8 mouse cellular contexts compared by ENCODE assay signal in the genomic region with DNA sequence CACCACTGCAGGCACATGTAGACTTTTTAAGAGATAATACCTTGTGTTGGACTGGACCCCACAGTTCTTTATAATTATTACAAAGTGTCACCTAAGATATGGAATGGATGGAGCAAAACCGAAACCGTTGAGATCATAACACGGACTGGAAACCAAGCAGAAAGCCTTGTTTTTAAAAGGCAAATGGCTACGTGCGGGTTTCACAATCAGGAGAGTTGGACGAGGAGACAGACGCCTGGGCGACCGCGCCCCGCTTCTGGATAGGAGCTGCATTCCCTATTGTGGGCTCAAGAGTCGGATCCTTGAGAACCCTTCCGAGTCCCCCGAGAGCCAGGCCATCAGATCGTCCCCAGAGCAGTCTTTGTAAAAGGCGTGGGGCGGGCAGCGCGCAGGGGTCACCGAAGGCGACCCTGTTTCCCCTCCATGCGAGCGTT. TPM values are rescaled to one million over a fixed set of nuclear protein-coding genes. Genes with fewer than 3 reads are reported as not detected.
DNase-seq lines count a peak whose midpoint lies in the region; ATAC-seq and TF ChIP-seq lines count a peak whose summit lies in the region.

No protein-coding gene starts in this region.

- peak overlapping the region; percentile 93 for H3K27ac ChIP-seq in kidney, embryonic 15.5 days
- peak overlapping the region; percentile 80 for H3K27ac ChIP-seq in forebrain, embryonic 11.5 days (ENCODE audit: low read depth, low read length)
- H3K27ac ChIP-seq in liver, embryonic 14.5 days = peak overlapping the region; percentile 76
- peak overlapping the region; percentile 92 for H3K27ac ChIP-seq in stomach, embryonic 16.5 days (ENCODE audit: low read length)

- ATAC-seq in kidney, embryonic 15.5 days (replicated peaks; ENCODE audit: low FRiP score) = peak; percentile 68
- ATAC-seq in forebrain, embryonic 11.5 days (replicated peaks; ENCODE audit: low FRiP score) = no peak
- peak; percentile 55 for ATAC-seq in liver, embryonic 14.5 days (ENCODE audit: insufficient read depth)
- peak; percentile 37 for ATAC-seq in stomach, embryonic 16.5 days (ENCODE audit: insufficient read depth, low FRiP score)

- peak overlapping the region; percentile 90 for H3K9ac ChIP-seq in kidney, embryonic 15.5 days
- H3K9ac ChIP-seq in forebrain, embryonic 11.5 days (ENCODE audit: low read length) = peak overlapping the region; percentile 95
- H3K9ac ChIP-seq in liver, embryonic 14.5 days (replicated peaks) = peak overlapping the region; percentile 94
- peak overlapping the region; percentile 92 for H3K9ac ChIP-seq in stomach, embryonic 16.5 days (ENCODE audit: low read length)

- no peak for DNase-seq in kidney, postnatal 14 days
- peak; percentile 67 for DNase-seq in NIH3T3 (ENCODE audit: low read depth)
- no peak for DNase-seq in forebrain, embryonic 11.5 days (ENCODE audit: low spot score)
- DNase-seq in liver, embryonic 14.5 days (ENCODE audit: low read depth in 3 of 3, low spot score in 3 of 3) = no peak
- DNase-seq in right cerebral cortex, postnatal 4 days = no peak
- no peak for DNase-seq in ovary, postnatal 10 days (ENCODE audit: low spot score)

- no peak for TF ChIP-seq EP300 in liver, embryonic 14.5 days (IDR thresholded peaks at IDR 0.05; ENCODE audit: low read depth)

- no peaks in the 10 kb centered on the region for H3K27me3 ChIP-seq in kidney, embryonic 15.5 days
- H3K27me3 ChIP-seq in forebrain, embryonic 11.5 days (ENCODE audit: control insufficient read depth, insufficient read depth, low read length) = no peaks in the 10 kb centered on the region
- H3K27me3 ChIP-seq in liver, embryonic 14.5 days (ENCODE audit: control insufficient read depth, insufficient read depth, low read length) = no peaks in the 10 kb centered on the region
- H3K27me3 ChIP-seq in stomach, embryonic 16.5 days (ENCODE audit: control insufficient read depth, insufficient read depth, low read length) = no peaks in the 10 kb centered on the region

- whole genome bisulfite sequencing in kidney, embryonic 15.5 days = under 1% methylated on average over 23 of the region's 23 CpGs
- WGBS in forebrain, embryonic 11.5 days = under 1% methylated on average over 23 of the region's 23 CpGs
- WGBS in liver, embryonic 14.5 days (ENCODE audit: insufficient replicate concordance) = under 1% methylated on average over 23 of the region's 23 CpGs
- WGBS in stomach, embryonic 16.5 days = under 1% methylated on average over 23 of the region's 23 CpGs

- peak overlapping the region; percentile 94 for H3K4me3 ChIP-seq in kidney, embryonic 15.5 days (replicated peaks)
- peak overlapping the region; percentile 89 for H3K4me3 ChIP-seq in forebrain, embryonic 11.5 days (ENCODE audit: low read depth, low read length)
- peak overlapping the region; percentile 91 to 94 for H3K4me3 ChIP-seq in liver, embryonic 14.5 days (ENCODE audit: insufficient read depth in 1 of 2, low read depth in 2 of 2, low read length in 2 of 2)
- H3K4me3 ChIP-seq in stomach, embryonic 16.5 days (replicated peaks; ENCODE audit: low read length) = peak overlapping the region; percentile 85

- no peaks in the 10 kb centered on the region for H3K9me3 ChIP-seq in kidney, embryonic 15.5 days (replicated peaks)
- no peaks in the 10 kb centered on the region for H3K9me3 ChIP-seq in forebrain, embryonic 11.5 days (ENCODE audit: control insufficient read depth, low read length)
- no peaks in the 10 kb centered on the region for H3K9me3 ChIP-seq in liver, embryonic 14.5 days (ENCODE audit: control insufficient read depth, low read length)
- no peaks in the 10 kb centered on the region for H3K9me3 ChIP-seq in stomach, embryonic 16.5 days (replicated peaks; ENCODE audit: control insufficient read depth, low read length)

- H3K4me1 ChIP-seq in kidney, embryonic 15.5 days = peaks cover 16% of the 10 kb centered on the region
- H3K4me1 ChIP-seq in forebrain, embryonic 11.5 days (replicated peaks; ENCODE audit: control insufficient read depth, insufficient read depth, low read length) = peaks cover 2% of the 10 kb centered on the region; the same call in 1 of the 2 replicates
- peaks cover 25 to 36% of the 10 kb centered on the region in 2 experiments for H3K4me1 ChIP-seq in liver, embryonic 14.5 days (replicated peaks; ENCODE audit: control insufficient read depth in 2 of 2, insufficient read depth in 2 of 2, low read length in 1 of 2)
- peaks cover 10% of the 10 kb centered on the region; the same call in 1 of the 2 replicates for H3K4me1 ChIP-seq in stomach, embryonic 16.5 days (ENCODE audit: control insufficient read depth, insufficient read depth, low read length)

- no peak for TF ChIP-seq CTCF in liver, embryonic 14.5 days (IDR thresholded peaks at IDR 0.05; ENCODE audit: low read depth)

- peak overlapping the region; percentile 69 for H3K4me2 ChIP-seq in kidney, embryonic 15.5 days
- H3K4me2 ChIP-seq in forebrain, embryonic 11.5 days (ENCODE audit: low read depth, low read length, severe bottlenecking) = peak overlapping the region; percentile 66
- peak overlapping the region; percentile 95 for H3K4me2 ChIP-seq in liver, embryonic 14.5 days (ENCODE audit: low read depth)
- H3K4me2 ChIP-seq in stomach, embryonic 16.5 days (ENCODE audit: low read depth, low read length) = peak overlapping the region; percentile 72

- H3K36me3 ChIP-seq in kidney, embryonic 15.5 days = peaks cover 14% of the 10 kb centered on the region
- no peaks in the 10 kb centered on the region for H3K36me3 ChIP-seq in forebrain, embryonic 11.5 days (ENCODE audit: control insufficient read depth, insufficient read depth, low read length)
- no peaks in the 10 kb centered on the region; the same call in 1 of the 2 replicates for H3K36me3 ChIP-seq in liver, embryonic 14.5 days (replicated peaks; ENCODE audit: control insufficient read depth, insufficient read depth, low read depth)
- no peaks in the 10 kb centered on the region for H3K36me3 ChIP-seq in stomach, embryonic 16.5 days (ENCODE audit: control insufficient read depth, insufficient read depth, low read length)

RNA-seq across cellular contexts. Expression of a gene that starts 0.6 kb away (rescaled TPM):
- polyA plus RNA-seq in kidney, embryonic 15.5 days (2015; fragmentation: Nextera tagmentation; extraction: Ambion mirVana) = 29.5 and 30.9 TPM in 2 replicates
- 45.0 and 46.1 TPM in 2 replicates for polyA plus RNA-seq in forebrain, embryonic 11.5 days (2014; fragmentation: Nextera tagmentation; extraction: Ambion mirVana)
- 6.3 and 10.1 TPM in 2 replicates for polyA plus RNA-seq in liver, embryonic 14.5 days (2012; rRNA removed)
- polyA plus RNA-seq in liver, embryonic 14.5 days (2014; fragmentation: Nextera tagmentation; extraction: Ambion mirVana) = 21.1 and 23.2 TPM in 2 replicates
- polyA plus RNA-seq in stomach, embryonic 16.5 days (2015; fragmentation: Nextera tagmentation; extraction: Ambion mirVana) = 23.7 and 23.9 TPM in 2 replicates

RNA-seq across cellular contexts. Expression of a gene that starts 17.1 kb away (rescaled TPM):
- polyA plus RNA-seq in kidney, embryonic 15.5 days (2015; fragmentation: Nextera tagmentation; extraction: Ambion mirVana) = 11.7 and 14.9 TPM in 2 replicates
- 15.6 and 18.5 TPM in 2 replicates for polyA plus RNA-seq in forebrain, embryonic 11.5 days (2014; fragmentation: Nextera tagmentation; extraction: Ambion mirVana)
- polyA plus RNA-seq in liver, embryonic 14.5 days (2012; rRNA removed) = 3.8 and 5.5 TPM in 2 replicates
- 9.9 and 11.1 TPM in 2 replicates for polyA plus RNA-seq in liver, embryonic 14.5 days (2014; fragmentation: Nextera tagmentation; extraction: Ambion mirVana)
- 14.9 and 15.4 TPM in 2 replicates for polyA plus RNA-seq in stomach, embryonic 16.5 days (2015; fragmentation: Nextera tagmentation; extraction: Ambion mirVana)
